Mouse (Mus musculus): ENCODE results near the gene Gm20503. TPM values are rescaled to one million over a fixed set of nuclear protein-coding genes. Genes with fewer than 3 reads are reported as not detected.

Gm20503 gene
- total RNA-seq, 2 experiments from 2014 or later: 1.1 to 2.8 TPM

Other genes starting within 250 kb of the Gm20503 start
- under 1 TPM; 0.32 to 0.35 TPM for gene Olfr267, start 215.5 kb upstream of the Gm20503 start, total RNA-seq (2021)
- 100 to 1,000 TPM; 120 to 127 TPM for gene Ecpas, start 90.5 kb upstream of the Gm20503 start, total RNA-seq (2021)
- gene Zkscan16, start 59.6 kb upstream of the Gm20503 start, total RNA-seq (2021): 10 to 100 TPM; 43.7 to 45.2 TPM
- gene Ptgr1, start 16.1 kb upstream of the Gm20503 start, total RNA-seq (2021): 1 to 10 TPM; 3.6 to 4.2 TPM
- 1 to 10 TPM; 4.4 to 6.6 TPM for gene Dnajc25, start 8.1 kb upstream of the Gm20503 start, total RNA-seq (2021)
- gene Gng10, start 31.9 kb downstream of the Gm20503 start, total RNA-seq (2021): 100 to 1,000 TPM in 1 of 2 experiments, 10 to 100 TPM in 1; 95.6 to 105 TPM
- gene AI481877, start 135.8 kb downstream of the Gm20503 start, total RNA-seq (2021): not detected
- gene Ugcg, start 186.0 kb downstream of the Gm20503 start, total RNA-seq (2021): 10 to 100 TPM; 67.3 to 75.2 TPM

All from layer of hippocampus, postnatal 36 days (tissue).